Mouse (Mus musculus): ENCODE measurements around the gene Ntm. TPM values are rescaled to one million over a fixed set of nuclear protein-coding genes. Genes with fewer than 3 reads are reported as not detected.

Ntm gene
- 27.0 and 30.6 TPM in 2 replicates for polyA plus RNA-seq (2014; fragmentation: Nextera tagmentation; extraction: Ambion mirVana)

DNA sequence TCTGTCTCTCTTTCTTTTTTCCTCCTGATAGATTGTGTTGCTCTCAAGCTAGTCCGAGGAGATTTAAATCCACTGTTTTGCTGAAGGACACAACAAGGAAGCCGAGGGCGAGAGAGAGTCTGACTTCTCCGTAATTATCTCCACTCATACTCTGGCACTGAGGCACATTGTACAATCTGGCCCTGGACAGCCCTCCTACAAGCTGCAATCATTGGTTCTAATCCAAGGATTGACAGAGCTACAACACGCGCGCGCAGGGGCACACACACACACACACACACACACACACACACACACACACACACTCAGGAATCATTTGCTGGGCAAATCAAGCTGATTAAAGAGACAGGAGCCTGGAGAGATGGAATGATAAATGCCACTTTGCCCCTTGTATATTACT, at the start of gene Ntm:
TSS of gene Ntm (minus strand) at position 164 of the 400 bp plus-strand sequence.
- DNase-seq (ENCODE audit: low spot score) = peak; percentile 51
- 19% methylated on average over 8 of the region's 8 CpGs for WGBS

DNA sequence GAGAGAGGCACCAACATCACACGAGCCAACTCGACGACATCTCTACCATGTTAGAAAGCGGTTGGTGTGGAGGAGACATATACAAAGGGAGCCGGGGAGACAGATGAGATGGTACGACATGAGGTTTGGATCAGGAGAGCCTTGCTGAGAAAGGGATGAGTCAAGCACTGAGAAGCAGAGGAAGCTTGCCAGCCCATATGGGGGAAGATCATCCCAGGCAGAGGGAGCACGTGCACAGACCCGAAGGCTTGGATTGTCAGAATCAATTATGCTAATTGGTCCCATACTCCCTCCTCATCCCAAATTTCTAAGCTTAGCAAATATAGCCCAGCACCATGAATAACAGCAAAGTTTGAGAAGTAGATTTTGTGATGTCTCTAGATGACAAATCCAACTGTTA, 42.8 kb upstream of the Ntm start:
- Histone ChIP-seq H3K9me3 (ENCODE audit: control insufficient read depth, low read length) (no peaks in the 10 kb centered on the region), H3K27me3 (ENCODE audit: control insufficient read depth, insufficient read depth, low read length) (no peaks in the 10 kb centered on the region), H3K4me3 (ENCODE audit: low read depth, low read length) (no peak overlapping the region), H3K9ac (ENCODE audit: low read depth, low read length) (no peak overlapping the region), H3K4me1 (replicated peaks; ENCODE audit: control insufficient read depth, insufficient read depth, low read length) (no peaks in the 10 kb centered on the region), H3K4me2 (replicated peaks; ENCODE audit: low read depth, low read length) (no peak overlapping the region), H3K27ac (ENCODE audit: low read depth, low read length) (no peak overlapping the region), H3K36me3 (ENCODE audit: control insufficient read depth, insufficient read depth, low read length) (no peaks in the 10 kb centered on the region)
- WGBS = 90% methylated on average over 8 of the region's 8 CpGs
- ATAC-seq (ENCODE audit: low FRiP score) (no peak), DNase-seq (ENCODE audit: low spot score) (no peak)

More for the DNA sequence above, at the start of gene Ntm:
- H3K9ac ChIP-seq (ENCODE audit: low read depth, low read length) = peak within 1 kb of the TSS; percentile 71
- peak within 1 kb of the TSS; percentile 47 for H3K4me3 ChIP-seq (ENCODE audit: low read depth, low read length)
- H3K4me1 ChIP-seq (replicated peaks; ENCODE audit: control insufficient read depth, insufficient read depth, low read length) = 0 out of 2 replicates have a peak, but pooled peaks cover 2% of the 10 kb centered on the region
- H3K27ac ChIP-seq (ENCODE audit: low read depth, low read length) = peak within 1 kb of the TSS; percentile 58; the same call in 1 of the 2 replicates
- H3K9me3 ChIP-seq (ENCODE audit: control insufficient read depth, low read length) = no peaks in the 10 kb centered on the region
- ATAC-seq (ENCODE audit: low FRiP score) = peak; percentile 67; the same call in 1 of the 2 replicates
- H3K27me3 ChIP-seq (ENCODE audit: control insufficient read depth, insufficient read depth, low read length) = 0 out of 2 replicates have a peak, but pooled peaks cover 3% of the 10 kb centered on the region
- H3K4me2 ChIP-seq (replicated peaks; ENCODE audit: low read depth, low read length) = peak within 1 kb of the TSS; percentile 86
- no peaks in the 10 kb centered on the region for H3K36me3 ChIP-seq (ENCODE audit: control insufficient read depth, insufficient read depth, low read length)

DNA sequence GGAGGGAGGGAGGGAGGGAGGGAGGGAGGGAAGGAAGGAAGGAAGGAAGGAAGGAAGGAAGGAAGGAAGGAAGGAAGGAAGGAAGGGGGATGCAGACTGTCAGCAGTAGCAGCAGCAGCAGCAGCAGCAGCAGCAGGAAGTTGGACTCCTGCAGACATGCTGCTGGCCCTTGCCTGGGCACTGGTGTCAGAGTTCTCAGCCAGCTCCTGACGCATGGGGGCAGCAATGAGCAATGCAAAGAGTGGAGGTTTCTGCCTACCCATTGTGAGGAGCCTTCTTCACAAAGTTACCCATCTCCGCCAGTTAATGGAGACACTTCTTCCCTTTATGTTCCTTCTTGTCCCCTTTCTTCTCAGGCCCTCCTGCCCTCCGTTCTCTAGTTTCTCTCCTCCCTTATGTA, 40.7 kb upstream of the Ntm start:
- Histone ChIP-seq H3K4me2 (replicated peaks; ENCODE audit: low read depth, low read length) (no peak overlapping the region), H3K9ac (ENCODE audit: low read depth, low read length) (no peak overlapping the region), H3K4me3 (ENCODE audit: low read depth, low read length) (no peak overlapping the region), H3K4me1 (replicated peaks; ENCODE audit: control insufficient read depth, insufficient read depth, low read length) (no peaks in the 10 kb centered on the region), H3K9me3 (ENCODE audit: control insufficient read depth, low read length) (no peaks in the 10 kb centered on the region), H3K27ac (ENCODE audit: low read depth, low read length) (no peak overlapping the region), H3K36me3 (ENCODE audit: control insufficient read depth, insufficient read depth, low read length) (no peaks in the 10 kb centered on the region), H3K27me3 (ENCODE audit: control insufficient read depth, insufficient read depth, low read length) (no peaks in the 10 kb centered on the region)
- ATAC-seq (ENCODE audit: low FRiP score) = peak; percentile 51; the same call in 1 of the 2 replicates
- WGBS = 23% methylated on average over 3 of the region's 3 CpGs
- peak; percentile 80 for DNase-seq (ENCODE audit: low spot score)

DNA sequence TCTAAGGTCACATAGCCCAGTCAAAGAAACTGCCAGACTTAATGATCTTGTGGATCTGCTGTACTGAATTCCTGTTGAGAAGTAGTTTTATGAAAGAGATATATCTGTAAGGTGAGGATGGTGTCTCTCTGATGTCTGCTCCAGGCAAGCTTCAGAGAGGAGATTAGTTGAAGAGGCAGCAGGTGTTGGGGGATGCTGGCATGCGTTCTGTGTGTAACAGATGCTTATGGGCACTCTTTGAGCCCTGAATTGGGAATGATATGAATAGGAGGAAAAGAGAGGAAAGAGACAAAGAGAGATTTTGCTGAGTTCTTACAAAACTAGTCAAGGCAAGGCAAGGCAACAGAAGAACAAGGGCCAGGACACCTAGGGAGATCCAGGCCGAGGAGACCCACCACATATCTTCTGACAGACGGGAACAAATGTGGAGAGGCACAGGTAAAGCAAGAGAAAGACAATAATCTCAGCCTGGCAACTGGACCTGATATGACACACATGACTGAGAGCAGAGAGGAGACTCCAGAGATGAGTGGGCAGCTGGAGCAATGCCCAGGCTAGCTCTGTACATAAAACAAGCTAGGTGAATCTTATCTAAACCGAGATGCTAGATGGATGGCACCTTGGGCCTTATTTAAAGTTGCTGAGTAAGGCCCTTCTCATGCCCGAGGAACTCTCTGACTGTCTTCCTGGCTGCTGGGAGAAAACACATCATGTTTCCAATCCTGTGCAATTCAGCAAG, 18.4 kb upstream of the Ntm start:
- ATAC-seq (ENCODE audit: low FRiP score) (no peak), DNase-seq (ENCODE audit: low spot score) (no peak)
- Histone ChIP-seq H3K9ac (ENCODE audit: low read depth, low read length) (no peak overlapping the region), H3K27ac (ENCODE audit: low read depth, low read length) (no peak overlapping the region), H3K4me1 (replicated peaks; ENCODE audit: control insufficient read depth, insufficient read depth, low read length) (no peaks in the 10 kb centered on the region), H3K4me3 (ENCODE audit: low read depth, low read length) (no peak overlapping the region), H3K36me3 (ENCODE audit: control insufficient read depth, insufficient read depth, low read length) (no peaks in the 10 kb centered on the region), H3K4me2 (replicated peaks; ENCODE audit: low read depth, low read length) (no peak overlapping the region), H3K9me3 (ENCODE audit: control insufficient read depth, low read length) (no peaks in the 10 kb centered on the region), H3K27me3 (ENCODE audit: control insufficient read depth, insufficient read depth, low read length) (no peaks in the 10 kb centered on the region)
- WGBS = 78% methylated on average over 5 of the region's 5 CpGs

DNA sequence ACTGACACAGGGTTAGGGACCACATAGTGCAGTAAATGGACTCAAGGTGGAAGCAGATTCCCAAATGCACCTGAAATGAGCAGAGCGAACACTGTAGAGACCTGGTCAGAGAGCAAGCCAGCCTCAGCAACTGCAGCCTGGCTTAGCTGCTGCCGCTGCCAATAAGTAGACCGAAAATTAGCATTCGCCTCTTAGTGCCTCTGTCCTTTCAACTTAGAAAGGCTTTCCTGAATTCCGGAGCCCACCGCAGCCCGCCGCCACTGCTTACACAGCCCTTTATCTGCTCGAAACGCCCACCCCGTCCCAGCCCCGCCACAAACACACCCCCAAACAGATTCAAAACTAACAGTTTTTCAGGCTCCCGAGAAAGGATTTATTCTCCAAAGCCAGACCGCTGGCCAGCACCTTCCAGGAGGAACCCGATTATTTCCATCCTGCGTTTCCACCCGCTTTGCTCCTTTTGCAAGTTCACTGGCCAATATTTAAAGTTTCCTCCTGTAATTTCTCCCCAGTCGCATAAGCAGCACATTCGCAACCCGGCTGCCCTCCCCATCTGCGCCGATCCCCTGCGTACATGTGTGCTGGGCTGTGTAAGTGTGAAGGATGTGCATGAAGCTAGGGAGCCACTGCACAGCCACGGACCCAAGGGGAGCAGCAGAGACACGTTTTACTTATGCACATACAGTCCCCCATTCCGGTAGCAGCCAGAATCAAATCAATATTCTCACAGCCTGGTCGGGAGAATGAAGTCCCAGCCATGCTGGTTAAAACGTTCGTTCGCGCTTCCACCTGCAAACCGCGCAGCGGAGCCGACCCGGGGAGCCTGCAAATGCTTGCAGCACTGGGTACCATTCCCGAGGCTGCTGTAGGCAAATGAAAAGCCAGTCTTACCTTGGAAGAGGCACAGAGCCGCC, 730 bp downstream of the Ntm start:
- H3K9me3 ChIP-seq (ENCODE audit: control insufficient read depth, low read length) = no peaks in the 10 kb centered on the region
- H3K27ac ChIP-seq (ENCODE audit: low read depth, low read length) = peak overlapping the region; percentile 58; the same call in 1 of the 2 replicates
- H3K27me3 ChIP-seq (ENCODE audit: control insufficient read depth, insufficient read depth, low read length) = 0 out of 2 replicates have a peak, but pooled peaks cover 3% of the 10 kb centered on the region
- peak; percentile 68; the same call in 1 of the 2 replicates for ATAC-seq (ENCODE audit: low FRiP score)
- H3K4me1 ChIP-seq (replicated peaks; ENCODE audit: control insufficient read depth, insufficient read depth, low read length) = 0 out of 2 replicates have a peak, but pooled peaks cover 2% of the 10 kb centered on the region
- 1% methylated on average over 38 of the region's 38 CpGs for WGBS
- H3K4me3 ChIP-seq (ENCODE audit: low read depth, low read length) = peak overlapping the region; percentile 47
- no peaks in the 10 kb centered on the region for H3K36me3 ChIP-seq (ENCODE audit: control insufficient read depth, insufficient read depth, low read length)
- peak overlapping the region; percentile 71 for H3K9ac ChIP-seq (ENCODE audit: low read depth, low read length)
- peak overlapping the region; percentile 86 for H3K4me2 ChIP-seq (replicated peaks; ENCODE audit: low read depth, low read length)
- DNase-seq (ENCODE audit: low spot score) = peak; percentile 65

DNA sequence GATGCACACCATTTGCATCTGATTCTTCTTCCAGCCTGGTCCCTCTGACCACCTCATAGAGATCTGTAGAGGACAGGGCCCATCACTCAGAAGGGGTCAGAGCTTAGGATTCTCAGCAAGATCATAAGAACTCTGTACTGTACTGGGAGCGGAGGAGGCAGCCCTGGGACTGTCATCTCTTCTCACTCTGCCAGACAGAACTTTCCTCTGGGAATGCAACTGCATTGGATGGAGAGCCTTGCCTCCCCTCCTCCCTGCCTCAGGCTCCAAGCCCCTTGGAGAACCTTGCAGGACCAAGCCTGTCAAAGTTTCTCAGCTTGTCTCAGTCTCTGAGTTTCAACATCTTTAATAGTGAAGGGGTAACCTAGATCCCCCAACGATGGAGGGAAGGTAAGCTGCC, 1.4 kb downstream of the Ntm start:
- peak overlapping the region; percentile 86 for H3K4me2 ChIP-seq (replicated peaks; ENCODE audit: low read depth, low read length)
- 42% methylated on average over 2 of the region's 2 CpGs for WGBS
- peak overlapping the region; percentile 71; the same call in 1 of the 2 replicates for H3K9ac ChIP-seq (ENCODE audit: low read depth, low read length)
- peak overlapping the region; percentile 47 for H3K4me3 ChIP-seq (ENCODE audit: low read depth, low read length)
- DNase-seq (ENCODE audit: low spot score) (no peak), ATAC-seq (ENCODE audit: low FRiP score) (no peak)
- H3K27ac ChIP-seq (ENCODE audit: low read depth, low read length) = no peak overlapping the region
- H3K36me3 ChIP-seq (ENCODE audit: control insufficient read depth, insufficient read depth, low read length) = no peaks in the 10 kb centered on the region
- H3K27me3 ChIP-seq (ENCODE audit: control insufficient read depth, insufficient read depth, low read length) = 0 out of 2 replicates have a peak, but pooled peaks cover 3% of the 10 kb centered on the region
- H3K9me3 ChIP-seq (ENCODE audit: control insufficient read depth, low read length) = no peaks in the 10 kb centered on the region
- H3K4me1 ChIP-seq (replicated peaks; ENCODE audit: control insufficient read depth, insufficient read depth, low read length) = 0 out of 2 replicates have a peak, but pooled peaks cover 2% of the 10 kb centered on the region

DNA sequence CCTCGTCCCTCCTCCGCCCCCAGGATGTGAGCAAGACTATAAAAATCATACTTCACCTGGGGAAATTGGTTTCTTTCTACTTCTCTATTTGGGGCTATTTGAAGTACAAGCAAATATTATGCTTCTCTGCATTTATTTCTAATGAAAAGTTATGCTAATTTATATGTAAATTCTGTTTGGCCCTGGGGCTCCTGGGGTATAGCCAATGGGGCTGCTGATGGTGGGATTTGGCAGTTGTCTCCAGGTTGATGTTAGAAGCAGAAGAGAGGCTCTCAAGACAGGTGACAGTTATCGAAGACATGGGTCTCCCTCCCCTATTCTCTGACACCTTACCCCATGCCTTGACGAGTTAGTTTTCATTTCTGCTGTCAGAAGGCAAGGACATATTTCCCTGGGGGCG, 2.2 kb downstream of the Ntm start:
- 74% methylated on average over 5 of the region's 5 CpGs for WGBS

DNA sequence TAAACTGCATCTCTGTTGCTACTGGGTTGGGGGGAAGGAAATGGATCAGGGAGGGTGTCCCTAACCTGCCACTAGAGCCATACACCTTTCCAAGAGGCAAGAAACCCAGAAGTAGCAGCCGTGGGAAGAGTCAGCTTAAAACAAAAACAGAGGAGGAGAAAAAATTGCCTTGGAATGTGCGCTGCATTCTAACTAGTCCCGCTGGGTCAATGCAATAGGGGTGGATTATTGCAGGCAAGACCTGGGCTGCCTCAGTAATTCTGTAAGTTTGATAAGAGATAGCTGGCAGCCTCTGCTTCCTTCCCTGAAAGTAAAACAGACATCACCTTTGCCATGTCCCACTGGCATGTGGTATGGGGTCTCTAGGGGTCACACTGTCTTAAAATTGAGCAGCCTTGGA, 2.7 kb downstream of the Ntm start:
- Histone ChIP-seq H3K4me3 (ENCODE audit: low read depth, low read length) (no peak overlapping the region), H3K9ac (ENCODE audit: low read depth, low read length) (no peak overlapping the region), H3K27me3 (ENCODE audit: control insufficient read depth, insufficient read depth, low read length) (0 out of 2 replicates have a peak, but pooled peaks cover 3% of the 10 kb centered on the region), H3K4me1 (replicated peaks; ENCODE audit: control insufficient read depth, insufficient read depth, low read length) (0 out of 2 replicates have a peak, but pooled peaks cover 2% of the 10 kb centered on the region), H3K9me3 (ENCODE audit: control insufficient read depth, low read length) (no peaks in the 10 kb centered on the region), H3K4me2 (replicated peaks; ENCODE audit: low read depth, low read length) (no peak overlapping the region), H3K27ac (ENCODE audit: low read depth, low read length) (no peak overlapping the region), H3K36me3 (ENCODE audit: control insufficient read depth, insufficient read depth, low read length) (no peaks in the 10 kb centered on the region)
- DNase-seq (ENCODE audit: low spot score) = no peak
- WGBS = 37% methylated on average over 3 of the region's 3 CpGs
- no peak for ATAC-seq (ENCODE audit: low FRiP score)

More for the DNA sequence above, 2.2 kb downstream of the Ntm start:
- H3K27me3 ChIP-seq (ENCODE audit: control insufficient read depth, insufficient read depth, low read length) = 0 out of 2 replicates have a peak, but pooled peaks cover 3% of the 10 kb centered on the region
- no peak overlapping the region for H3K9ac ChIP-seq (ENCODE audit: low read depth, low read length)
- H3K36me3 ChIP-seq (ENCODE audit: control insufficient read depth, insufficient read depth, low read length) = no peaks in the 10 kb centered on the region
- H3K4me1 ChIP-seq (replicated peaks; ENCODE audit: control insufficient read depth, insufficient read depth, low read length) = 0 out of 2 replicates have a peak, but pooled peaks cover 2% of the 10 kb centered on the region
- DNase-seq (ENCODE audit: low spot score) = no peak
- H3K4me3 ChIP-seq (ENCODE audit: low read depth, low read length) = no peak overlapping the region
- no peak overlapping the region for H3K4me2 ChIP-seq (replicated peaks; ENCODE audit: low read depth, low read length)
- H3K9me3 ChIP-seq (ENCODE audit: control insufficient read depth, low read length) = no peaks in the 10 kb centered on the region
- no peak overlapping the region for H3K27ac ChIP-seq (ENCODE audit: low read depth, low read length)
- no peak for ATAC-seq (ENCODE audit: low FRiP score)

Measured in hindbrain, embryonic 11.5 days (tissue).